Mouse (Mus musculus) layer of hippocampus, adult 11-12 months (tissue): ENCODE measurements around the gene Litaf.
"Not testable (repeated sequence)": the region's sequence is repeated elsewhere in the genome, so short reads cannot be mapped to it uniquely, and the experiment has no call there.

Experiments used
- DNase-seq: peaks from one replicate; pipeline ENCODE4 v3.0.0; 2022; ENCODE audit warnings: low spot score

Gene Litaf

DNA sequence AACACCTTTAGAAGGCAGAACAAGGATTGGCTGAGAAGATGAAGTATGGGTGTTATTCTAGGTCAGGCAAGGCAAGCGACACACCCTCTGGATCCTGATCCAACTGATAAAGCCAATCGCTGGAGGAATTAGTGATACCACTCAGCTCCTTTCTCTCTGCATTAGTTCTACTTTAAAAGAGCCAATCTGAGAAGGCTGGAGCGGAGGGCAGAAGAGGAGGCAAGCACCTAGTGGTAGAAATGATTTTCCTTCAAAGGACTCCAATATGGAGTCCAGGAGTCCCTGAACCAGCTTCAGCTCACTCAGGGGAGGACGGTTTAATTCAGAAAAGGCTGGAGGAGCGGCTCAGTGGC is 74.2 kb downstream of the Litaf start:
- DNase-seq = no peak

DNA sequence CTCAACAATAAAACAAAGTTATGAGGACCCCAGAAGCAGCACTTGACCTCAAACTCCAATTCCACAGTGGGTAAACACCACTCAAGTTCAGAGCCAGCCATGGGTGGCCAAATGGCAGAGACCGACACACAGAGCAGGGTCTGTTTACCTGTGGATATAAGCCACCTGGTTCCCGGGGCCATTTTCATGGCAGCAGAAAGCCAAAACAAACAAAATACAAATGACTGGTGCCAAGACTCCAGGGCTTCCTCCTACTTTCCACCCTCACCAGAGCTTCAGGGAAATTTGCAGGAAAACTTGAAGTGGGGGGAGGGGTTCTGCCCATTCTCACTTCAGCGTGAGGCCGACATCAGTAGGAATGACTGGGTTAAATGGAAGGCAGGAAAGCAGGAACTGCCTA is 75.2 kb downstream of the Litaf start:
- DNase-seq = no peak

DNA sequence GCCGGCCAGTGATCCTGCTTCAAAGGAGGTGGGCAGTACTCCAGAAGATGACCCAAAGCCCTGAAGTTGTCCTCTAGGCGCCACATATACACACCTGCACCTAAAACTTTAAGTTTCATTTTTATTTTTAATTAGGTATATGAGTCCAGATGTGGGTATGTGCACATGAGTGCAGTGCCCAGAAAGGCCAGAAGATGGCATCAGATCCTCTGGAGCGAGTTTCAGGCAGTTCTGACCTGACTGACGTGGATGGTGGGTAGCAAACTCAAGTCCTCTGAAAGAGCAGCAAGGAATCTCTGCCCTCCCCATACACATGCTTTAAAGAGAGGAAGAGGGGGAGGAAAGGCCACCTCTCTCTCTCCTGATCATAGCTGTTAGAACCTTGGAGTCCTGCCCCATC is 76.1 kb downstream of the Litaf start:
- no peak for DNase-seq

DNA sequence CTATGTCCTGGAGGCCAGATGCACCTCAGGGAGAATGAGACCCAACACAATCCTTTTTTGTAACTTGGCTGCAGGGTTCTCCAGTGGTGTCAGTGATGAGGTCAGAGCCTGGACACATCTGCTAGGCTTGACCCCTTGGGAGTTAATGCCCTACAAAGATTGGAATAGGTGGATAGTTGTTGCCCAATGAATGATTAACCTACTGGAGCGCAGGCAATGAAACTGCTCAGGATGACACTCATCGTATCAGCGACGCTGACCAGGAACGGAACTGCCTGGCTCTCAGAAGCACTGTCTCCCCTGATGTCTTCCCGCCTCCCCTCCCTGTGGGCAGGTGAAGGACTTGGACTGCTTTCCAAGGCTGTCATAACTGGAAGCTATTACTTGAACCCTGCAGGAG is 76.6 kb downstream of the Litaf start:
- DNase-seq = no peak

DNA sequence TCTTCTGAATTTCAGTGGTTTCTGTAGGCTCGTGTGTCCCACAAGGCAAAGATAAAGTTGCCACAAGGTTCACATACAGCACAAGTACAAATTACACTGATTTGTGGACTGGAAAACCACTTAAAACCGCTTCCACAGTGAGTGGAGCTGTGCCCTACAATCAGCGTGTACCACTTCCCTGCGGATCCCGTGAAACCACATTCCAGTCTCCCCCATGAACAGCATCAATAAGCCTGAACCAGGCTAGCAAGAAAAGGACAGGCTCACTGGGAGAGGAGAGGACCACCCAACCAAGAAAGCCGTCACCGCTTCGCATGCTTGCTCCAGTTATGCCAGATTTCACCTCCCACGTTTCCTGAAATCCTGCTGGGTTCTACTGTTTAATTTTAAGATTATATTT is 77.7 kb downstream of the Litaf start:
- DNase-seq = no peak

DNA sequence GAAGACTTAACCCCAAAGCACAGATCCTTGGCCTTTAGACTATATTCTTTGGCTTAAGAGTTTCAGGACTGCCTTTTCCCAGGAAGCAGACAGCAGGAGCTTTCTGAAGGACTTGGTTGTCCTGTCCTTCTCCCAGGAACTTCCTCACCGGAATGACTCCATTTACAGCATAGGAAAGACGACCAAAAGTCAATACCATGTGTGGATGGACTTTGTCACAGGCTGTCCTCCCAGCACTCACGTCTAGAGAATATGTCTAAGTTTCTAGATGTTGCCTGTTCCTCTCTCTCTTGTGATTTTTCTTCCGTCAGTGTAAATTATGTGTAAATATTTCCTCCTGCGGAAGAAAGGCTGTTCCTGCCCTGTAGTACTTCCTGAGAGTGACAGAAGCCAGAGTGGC is 81.4 kb downstream of the Litaf start:
- DNase-seq = no peak

DNA sequence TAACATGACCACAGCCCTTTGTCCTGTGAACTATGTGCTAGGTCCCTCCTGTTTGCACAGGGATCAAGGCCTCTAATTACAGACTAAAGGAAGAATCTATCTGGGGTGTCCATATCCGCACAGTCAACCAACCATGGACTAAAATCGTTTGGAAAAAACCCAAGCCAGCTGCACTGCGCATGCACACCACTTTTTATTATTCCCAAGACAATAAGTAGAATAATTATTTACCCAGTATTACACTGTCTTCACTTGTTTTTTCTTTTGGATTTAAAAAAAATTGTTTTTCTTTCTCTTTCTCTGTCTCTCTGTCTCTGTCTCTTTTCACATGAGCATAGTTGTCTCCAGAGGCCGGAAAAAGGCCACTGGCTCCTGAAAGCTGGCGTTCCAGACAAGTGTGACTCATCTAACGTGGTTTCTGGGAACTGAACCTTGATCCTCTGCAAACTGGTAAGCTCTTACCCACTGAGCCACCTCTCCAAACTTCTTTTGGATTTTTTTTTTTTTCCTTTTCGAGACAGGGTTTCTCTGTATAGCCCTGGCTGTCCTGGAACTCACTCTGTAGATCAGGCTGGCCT is 84.4 kb downstream of the Litaf start:
- no peak for DNase-seq

DNA sequence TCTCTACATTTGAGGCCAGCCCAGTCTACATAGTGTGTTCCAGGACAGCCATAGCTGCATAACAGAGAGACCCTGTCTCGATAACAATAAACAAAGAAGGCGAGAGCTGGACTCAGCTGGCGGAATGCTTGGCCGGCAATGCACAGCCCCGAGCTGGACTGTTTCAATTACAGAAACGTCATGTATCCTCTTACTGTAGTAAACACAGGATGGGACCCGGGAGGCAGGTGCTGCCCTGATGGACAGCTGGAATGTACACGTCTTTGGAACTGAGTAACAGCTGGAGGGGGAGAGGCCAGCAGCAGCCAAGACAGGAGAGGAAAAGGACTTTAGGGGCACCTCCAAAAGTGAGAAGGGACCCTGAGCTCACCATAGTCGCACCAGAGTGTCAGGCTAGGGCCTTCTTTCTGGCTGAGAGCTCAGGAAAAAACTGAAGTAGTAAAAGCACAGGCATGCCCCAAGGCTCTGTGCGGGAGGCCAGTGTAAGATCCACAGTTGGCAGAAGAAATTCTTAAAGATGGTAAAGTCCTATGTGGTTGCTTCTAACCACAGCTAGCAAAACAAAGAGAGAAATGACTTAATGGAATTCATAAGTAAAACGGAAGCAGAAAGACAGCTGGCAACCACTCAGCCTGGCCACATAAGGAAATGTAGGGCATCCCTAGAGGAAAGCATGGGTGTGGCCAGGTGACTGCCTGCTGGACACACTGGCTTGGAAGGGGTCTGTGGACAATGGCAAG is 86.7 kb downstream of the Litaf start:
- DNase-seq = peak; percentile 37

DNA sequence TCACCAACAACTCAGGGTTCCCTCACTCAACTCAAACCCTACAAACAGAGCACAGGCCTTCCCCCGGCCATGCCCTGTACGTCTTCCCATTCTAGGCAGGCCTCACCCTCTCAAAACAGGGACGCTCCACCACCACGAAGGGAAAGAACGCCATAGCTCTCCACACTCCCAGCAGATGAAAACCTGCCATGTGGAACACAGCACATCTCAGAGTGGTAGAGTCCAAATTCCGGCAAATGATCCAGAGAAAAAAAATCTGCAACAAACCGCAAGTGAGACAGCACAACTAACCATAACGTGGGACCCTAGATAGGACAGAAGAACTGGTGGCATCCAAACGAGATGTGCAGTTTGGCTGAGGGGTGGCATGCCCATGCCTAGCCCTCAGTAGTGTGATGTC is 88.1 kb downstream of the Litaf start:
- no peak for DNase-seq

DNA sequence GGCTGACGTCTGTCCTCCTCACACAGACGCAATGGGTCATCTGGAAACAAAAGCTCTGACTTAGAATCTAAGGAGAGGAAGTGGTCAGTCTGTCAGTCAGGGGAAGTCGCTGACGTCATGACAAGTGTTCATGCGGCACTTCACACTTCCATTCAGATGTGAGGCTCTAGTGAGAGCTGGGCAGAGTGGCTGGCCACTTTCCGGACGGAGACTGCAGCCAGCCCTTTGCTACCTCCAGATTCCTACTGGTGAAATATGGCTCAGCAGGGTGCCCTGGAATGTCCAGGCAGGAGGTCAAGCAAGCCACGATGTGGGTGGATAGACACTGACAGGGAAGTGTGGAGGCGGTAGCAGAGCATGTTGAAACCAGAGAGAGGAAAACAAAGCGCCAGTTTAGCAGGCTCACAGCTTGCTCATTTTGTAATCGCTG is 89.7 kb downstream of the Litaf start:
- peak; percentile 60 for DNase-seq

DNA sequence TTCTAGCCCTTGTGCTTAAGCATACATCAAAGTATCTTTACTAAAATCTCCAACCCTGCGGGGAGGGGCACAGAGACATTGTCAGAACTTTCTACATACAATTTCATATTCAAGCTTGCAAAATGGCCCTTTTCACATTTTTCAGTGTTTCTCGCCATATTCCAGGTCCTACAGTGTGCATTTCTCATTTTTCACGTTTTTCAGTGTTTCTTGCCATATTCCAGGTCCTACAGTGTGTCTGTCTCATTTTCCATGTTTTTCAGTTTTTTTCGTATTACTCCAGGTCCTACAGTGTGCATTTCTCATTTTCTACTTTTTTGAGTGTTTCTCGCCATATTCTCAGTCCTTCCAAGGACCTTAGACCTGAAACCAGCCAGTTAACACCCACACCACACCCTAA is 91.0 kb downstream of the Litaf start:
- DNase-seq = no peak

DNA sequence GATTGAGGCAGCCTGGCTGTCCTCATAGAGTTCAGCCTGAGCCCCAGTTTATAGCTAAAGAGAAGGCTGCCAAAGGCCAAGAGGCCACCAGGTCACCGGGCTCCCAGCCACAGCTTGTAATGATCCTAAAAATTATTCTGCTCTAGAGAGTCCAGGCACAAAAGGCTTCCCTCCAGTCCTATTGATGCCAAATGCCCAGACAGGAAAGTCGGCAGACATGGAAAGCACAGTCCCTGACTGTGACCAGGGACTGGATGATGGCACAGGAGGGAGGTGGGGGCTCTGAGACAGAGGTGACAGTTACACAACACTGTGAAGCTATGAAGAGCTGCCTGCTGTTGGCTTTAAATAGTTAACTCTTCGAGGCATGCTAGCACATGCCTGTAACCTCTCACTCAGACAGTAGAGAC is 91.9 kb downstream of the Litaf start:
- DNase-seq = peak; percentile 52

DNA sequence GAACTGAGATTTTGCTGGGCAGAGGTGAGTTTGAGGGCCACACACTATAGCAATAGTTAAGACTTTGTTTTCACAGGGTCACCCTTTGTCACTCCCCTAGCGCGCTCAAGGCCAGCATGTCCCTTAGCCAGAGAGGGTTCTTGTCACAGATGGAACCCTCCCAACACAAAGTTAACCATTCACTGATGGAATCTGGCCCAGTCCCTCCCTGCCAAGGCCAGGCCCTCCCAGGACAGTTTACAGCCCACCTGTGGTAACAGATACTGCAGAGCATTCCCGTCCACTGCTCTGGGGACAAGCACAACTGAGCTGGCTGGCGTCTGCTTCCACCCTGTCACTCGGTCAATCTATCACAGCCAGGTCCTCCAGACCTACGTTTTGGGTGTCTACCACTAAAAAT is 93.7 kb downstream of the Litaf start:
- no peak for DNase-seq

DNA sequence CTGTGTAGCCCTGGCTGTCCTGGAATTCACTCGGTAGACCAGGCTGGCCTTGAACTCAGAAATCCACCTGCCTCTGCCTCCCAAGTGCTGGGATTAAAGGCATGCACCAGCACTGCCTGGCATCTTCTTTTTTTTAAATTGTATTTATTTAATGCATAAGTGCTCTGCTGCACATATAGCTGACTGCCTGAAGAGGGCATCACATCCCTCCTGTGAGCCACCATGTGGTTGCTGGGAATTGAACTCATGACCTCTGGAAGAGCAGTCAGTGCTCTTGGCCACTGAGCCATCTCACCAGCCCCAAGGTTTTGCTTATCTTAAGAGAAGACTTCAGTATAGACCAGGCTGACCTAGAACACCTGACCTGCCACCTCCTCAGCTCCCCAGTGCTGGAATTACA is 96.0 kb downstream of the Litaf start:
- not testable (repeated sequence) for DNase-seq

DNA sequence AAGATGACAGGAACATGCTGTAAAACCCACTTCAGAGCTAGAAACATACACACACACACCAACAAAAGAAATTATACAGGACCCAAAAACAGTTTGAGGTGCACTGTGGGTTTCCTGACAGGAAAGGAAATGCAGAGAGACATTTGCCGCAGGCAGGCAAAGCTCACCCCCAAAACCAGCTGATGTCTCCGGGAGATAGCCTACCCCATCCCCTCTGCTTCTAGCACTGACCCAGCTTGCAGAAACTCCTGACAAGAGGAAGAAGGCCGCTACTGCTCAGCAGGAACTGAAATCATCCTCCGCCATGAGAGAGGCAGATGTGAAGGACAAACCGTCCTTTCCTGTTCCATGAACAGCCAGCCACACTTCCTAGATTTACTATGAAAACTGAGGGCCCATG is 96.6 kb downstream of the Litaf start:
- DNase-seq = no peak

DNA sequence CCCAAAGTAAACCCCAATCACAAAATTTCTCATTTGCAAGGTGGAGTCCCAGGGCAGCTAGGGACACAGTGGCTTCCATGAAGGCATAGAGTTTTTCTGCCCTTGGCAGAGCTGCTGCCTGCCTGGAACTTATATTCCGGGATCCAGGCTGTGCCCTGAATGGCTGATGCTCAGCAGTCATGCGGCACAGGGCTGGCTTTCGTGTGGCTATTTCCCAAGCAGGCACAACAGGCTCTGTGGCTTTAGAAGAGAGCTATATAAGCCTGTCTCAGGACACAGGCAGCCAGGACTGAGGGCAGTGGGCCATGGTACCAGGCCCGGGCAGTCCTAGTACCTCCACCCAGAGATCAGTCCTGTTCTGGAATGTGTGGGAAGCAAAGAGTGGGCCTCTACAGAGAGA is 97.7 kb downstream of the Litaf start:
- DNase-seq = no peak

DNA sequence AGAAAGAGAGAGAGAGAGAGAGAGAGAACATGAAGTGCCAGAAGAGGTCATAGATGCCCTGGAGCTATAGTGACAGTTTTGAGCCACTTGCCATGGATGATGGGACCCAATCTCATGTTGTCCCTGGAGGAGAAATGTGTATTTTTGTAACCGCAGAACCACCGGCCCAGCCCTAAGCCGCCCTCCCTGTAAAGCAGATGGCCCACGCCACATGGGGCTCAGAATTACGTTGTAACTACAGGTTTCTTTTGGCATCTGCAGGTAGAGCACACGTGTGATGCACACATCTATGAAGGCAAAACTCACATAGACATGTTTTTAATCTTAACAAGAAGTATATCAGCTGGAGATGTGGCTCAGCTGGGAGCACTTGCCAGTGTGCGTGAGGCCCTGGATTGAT is 98.2 kb downstream of the Litaf start:
- no peak for DNase-seq

DNA sequence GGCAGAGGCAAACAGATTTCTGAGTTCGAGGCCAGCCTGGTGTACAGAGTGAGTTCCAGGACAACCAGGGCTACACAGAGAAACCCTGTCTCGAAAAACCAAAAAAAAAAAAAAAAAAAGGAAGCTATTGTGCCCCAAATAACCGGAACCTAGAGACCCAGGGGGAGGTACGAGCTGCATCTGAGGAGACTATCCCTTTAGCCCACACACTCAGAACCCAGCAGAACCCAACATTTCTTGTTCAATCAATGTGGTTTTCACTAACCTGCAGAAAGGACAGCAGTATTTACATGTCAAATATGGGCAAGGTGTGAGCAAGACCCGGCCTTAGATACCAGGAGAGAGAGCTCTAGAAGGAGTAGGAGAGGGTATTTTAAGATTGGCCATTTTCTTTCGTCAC is 98.9 kb downstream of the Litaf start:
- no peak for DNase-seq

DNA sequence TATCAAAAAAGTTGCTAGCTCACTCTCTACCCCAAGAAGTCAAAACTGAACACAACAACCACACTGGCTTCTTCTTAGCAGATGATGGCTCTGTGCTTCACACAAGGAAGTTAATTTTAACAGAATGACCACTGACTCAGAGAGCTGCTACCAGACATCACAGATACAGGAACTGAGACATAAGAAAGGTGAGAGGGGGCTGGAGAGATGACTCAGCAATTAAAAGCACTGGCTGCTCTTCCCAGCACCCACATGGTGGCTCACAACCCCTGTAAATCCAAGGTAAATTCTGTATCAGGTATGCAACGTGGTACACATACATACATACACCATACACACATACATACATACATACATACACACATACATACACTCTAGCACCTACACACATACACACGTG is 100.9 kb downstream of the Litaf start:
- no peak for DNase-seq

DNA sequence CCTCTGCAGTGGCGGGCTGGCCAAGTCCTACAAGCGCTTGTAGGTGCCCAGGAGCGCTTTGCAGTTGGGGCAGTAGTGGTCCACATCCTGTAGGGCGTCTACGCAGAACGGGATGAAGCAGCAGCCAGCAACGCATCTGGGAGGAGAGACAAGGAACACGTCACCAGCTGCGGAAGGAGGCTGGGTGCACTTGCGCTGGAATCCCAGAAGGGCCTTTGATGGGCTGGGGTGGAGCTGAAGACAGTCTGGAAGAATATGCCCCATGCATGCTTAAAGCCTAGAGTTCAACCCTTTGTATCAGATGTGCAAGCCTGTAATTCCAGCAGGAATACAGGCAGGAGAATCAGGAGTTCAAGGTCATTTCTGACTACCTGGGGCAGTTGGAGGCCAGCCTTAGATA is 105.0 kb downstream of the Litaf start:
- no peak for DNase-seq

DNA sequence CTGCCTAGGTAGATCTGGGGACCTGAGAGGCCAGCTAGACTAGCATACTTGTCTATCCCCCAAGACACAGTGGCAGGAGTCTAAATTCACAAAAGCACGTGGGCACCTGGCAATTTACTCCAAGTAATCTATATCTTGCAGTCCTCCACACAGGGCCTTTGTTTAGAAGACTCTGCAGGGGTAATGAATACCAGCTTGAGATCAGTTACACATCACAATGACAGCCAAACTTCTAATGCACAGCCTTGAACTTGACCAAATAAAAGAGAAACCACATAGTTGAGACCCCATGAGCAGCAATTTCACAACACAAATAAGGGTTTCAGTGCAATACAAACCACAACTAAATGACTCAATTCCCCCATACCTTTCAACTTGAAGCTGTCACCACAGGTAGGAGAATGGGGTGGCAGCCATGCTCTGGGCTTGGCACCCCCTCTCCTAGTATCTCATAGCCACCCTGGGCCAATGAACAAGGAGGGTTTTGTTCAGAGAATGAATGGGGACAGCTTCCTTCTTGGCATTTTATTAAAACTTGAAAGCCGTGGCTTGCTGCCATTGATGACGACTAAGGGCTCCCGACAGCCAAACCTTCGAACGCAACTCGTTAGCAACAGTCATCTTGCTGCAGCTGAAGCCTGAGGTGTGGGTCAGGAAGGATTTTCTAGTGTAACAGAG is 107.1 kb downstream of the Litaf start:
- DNase-seq = peak; percentile 55

DNA sequence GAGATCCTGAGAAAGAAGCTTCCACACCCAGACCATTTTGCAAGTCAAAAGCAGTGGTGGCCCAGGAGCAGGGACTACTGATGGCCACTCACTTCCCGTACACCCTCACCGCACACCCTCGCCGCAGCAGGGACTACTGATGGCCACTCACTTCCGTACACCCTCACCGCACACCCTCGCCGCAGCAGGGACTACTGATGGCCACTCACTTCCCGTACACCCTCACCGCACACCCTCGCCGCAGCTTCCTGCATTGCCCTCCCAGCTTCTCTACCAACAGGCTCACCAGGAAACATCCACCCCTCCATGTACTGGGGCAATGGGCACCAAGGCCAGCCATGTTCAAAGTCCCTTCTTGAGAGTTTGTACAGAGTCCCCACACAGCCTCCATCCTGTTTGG is 107.7 kb downstream of the Litaf start:
- not testable (repeated sequence) for DNase-seq

DNA sequence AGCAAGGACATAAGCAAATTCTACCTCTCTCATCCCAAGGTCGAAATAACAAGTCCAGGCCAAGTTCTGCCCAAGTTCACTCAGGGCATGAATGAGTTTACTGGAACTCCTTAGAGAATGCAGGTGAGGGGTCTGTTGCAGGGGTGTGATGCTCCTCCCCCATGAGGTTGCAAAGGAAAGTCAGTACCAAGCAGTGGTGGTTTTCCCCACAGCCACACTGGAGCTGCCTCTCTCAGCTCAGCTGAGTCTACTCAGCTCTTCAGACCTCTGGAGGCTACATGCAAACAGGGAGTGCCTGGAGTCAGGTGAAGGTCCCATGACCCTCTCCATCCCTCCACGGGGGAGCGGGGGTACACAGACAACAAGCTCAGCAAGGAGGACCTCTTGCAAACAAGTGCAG is 108.2 kb downstream of the Litaf start:
- DNase-seq = no peak
